Mouse (Mus musculus) kidney, embryonic 14.5 days (tissue): Measurements from ENCODE around the gene Six4. TPM values are rescaled to one million over a fixed set of nuclear protein-coding genes. Genes with fewer than 3 reads are reported as not detected.
A peak's percentile ranks its signal among the peaks of the same experiment; 100 is the strongest.
"Not testable (repeated sequence)": the region's sequence is repeated elsewhere in the genome, so short reads cannot be mapped to it uniquely, and the experiment has no call there.

ENCODE experiments used
- ATAC-seq: fragments of 200-750 bp; cut with Nextera tagmentation; 2 replicates; pipeline ENCODE4 v1.8.0; 2017; ENCODE audit warnings: moderate number of reproducible peaks, mild to moderate bottlenecking, moderate TSS enrichment, moderate library complexity; ENCODE audit not compliant: low FRiP score, low TSS enrichment
- H3K27ac ChIP-seq: fragments of 300-500 bp; sonication (generic); 2 replicates; pipeline ENCODE4 v1.5.1; 2014; ENCODE audit warnings: low read depth, mild to moderate bottlenecking, low read length, moderate library complexity, mixed read lengths
- H3K27me3 ChIP-seq: fragments of 300-500 bp; sonication (generic); 2 replicates; pipeline ENCODE4 v1.6.1; 2014; ENCODE audit warnings: mild to moderate bottlenecking, low read length; ENCODE audit not compliant: control insufficient read depth, insufficient read depth
- H3K36me3 ChIP-seq: fragments of 300-500 bp; sonication (generic); 2 replicates; pipeline ENCODE4 v1.6.1; 2014; ENCODE audit warnings: low read length, mixed read lengths; ENCODE audit not compliant: control insufficient read depth, insufficient read depth
- H3K4me1 ChIP-seq: fragments of 300-500 bp; sonication (generic); 2 replicates; pipeline ENCODE4 v1.6.1; 2014; ENCODE audit warnings: low read length, mixed read lengths; ENCODE audit not compliant: control insufficient read depth, insufficient read depth
- H3K4me2 ChIP-seq: fragments of 300-500 bp; sonication (generic); replicated peaks from 2 replicates; pipeline ENCODE4 v1.6.1; 2014; ENCODE audit warnings: low read depth, mild to moderate bottlenecking, low read length
- H3K4me3 ChIP-seq: fragments of 300-500 bp; sonication (generic); 2 replicates; pipeline ENCODE4 v1.5.1; 2014; ENCODE audit warnings: mild to moderate bottlenecking, low read length
- H3K9ac ChIP-seq: fragments of 300-500 bp; sonication (generic); 2 replicates; pipeline ENCODE4 v1.6.1; 2014; ENCODE audit warnings: low read depth, mild to moderate bottlenecking, low read length, moderate library complexity
- H3K9me3 ChIP-seq: fragments of 300-500 bp; sonication (generic); 2 replicates; pipeline ENCODE4 v1.6.1; 2016; ENCODE audit warnings: low read length; ENCODE audit not compliant: control insufficient read depth
- WGBS: fragments of 180-500 bp; shearing (Covaris S2); extraction: QIAGEN DNeasy Blood & Tissue Kit; methylation state at CpG from one replicate; pipeline ENCODE4 v1.1.7; 2014; 5-methylcytosine and 5-hydroxymethylcytosine counted together
- polyA plus RNA-seq: library from polyadenylated mRNA; unstranded; fragments of >200 nt; fragmentation: Nextera tagmentation; extraction: Ambion mirVana; gene quantifications from 2 replicates; pipeline ENCODE4 v1.2.1, GENCODE M21; 2014

The Six4 gene
- 4.5 and 7.5 TPM in 2 replicates for polyA plus RNA-seq

- Histone ChIP-seq H3K4me3 (peak within 1 kb of the TSS; percentile 74), H3K36me3 (peaks cover 5% of the 10 kb centered on the region; the same call in 1 of the 2 replicates), H3K27me3 (no peaks in the 10 kb centered on the region), H3K4me1 (peaks cover 15% of the 10 kb centered on the region), H3K4me2 (peak within 1 kb of the TSS; percentile 95), H3K27ac (peak within 1 kb of the TSS; percentile 94), H3K9ac (peak within 1 kb of the TSS; percentile 87), H3K9me3 (no peaks in the 10 kb centered on the region)
- peak; percentile 86 for ATAC-seq
- 0% methylated on average over 19 of the region's 20 CpGs for WGBS
Measured at GRCm38 (mm10) chr12:73113196-73113595, at the start of gene Six4. TSS of gene Six4 (minus strand) at chr12:73113456.

GRCm38 (mm10) chr12:73162408-73163181 is 49.3 kb upstream of the Six4 start:
- no peak overlapping the region for H3K9ac ChIP-seq
- no peak overlapping the region for H3K4me3 ChIP-seq
- 87% methylated on average over 13 of the region's 13 CpGs for WGBS
- ATAC-seq: no peak
- no peak overlapping the region for H3K4me2 ChIP-seq
- H3K36me3 ChIP-seq: no peaks in the 10 kb centered on the region
- no peak overlapping the region for H3K27ac ChIP-seq
- no peaks in the 10 kb centered on the region for H3K4me1 ChIP-seq
- H3K27me3 ChIP-seq: no peaks in the 10 kb centered on the region
- peaks cover 7% of the 10 kb centered on the region; the same call in 1 of the 2 replicates for H3K9me3 ChIP-seq

- WGBS: 77% methylated on average over 4 of the region's 4 CpGs
- no peak for ATAC-seq
Measured at GRCm38 (mm10) chr12:73160341-73160740, 47.1 kb upstream of the Six4 start.

GRCm38 (mm10) chr12:73154150-73154549 is 40.9 kb upstream of the Six4 start:
- H3K4me3 ChIP-seq: no peak overlapping the region
- WGBS: 53% methylated on average over 4 of the region's 4 CpGs
- H3K4me1 ChIP-seq: 0 out of 2 replicates have a peak, but pooled peaks cover 2% of the 10 kb centered on the region
- H3K9ac ChIP-seq: no peak overlapping the region
- H3K27me3 ChIP-seq: no peaks in the 10 kb centered on the region
- ATAC-seq: no peak
- H3K4me2 ChIP-seq: no peak overlapping the region
- no peaks in the 10 kb centered on the region for H3K36me3 ChIP-seq
- no peak overlapping the region for H3K27ac ChIP-seq
- no peaks in the 10 kb centered on the region for H3K9me3 ChIP-seq

More at GRCm38 (mm10) chr12:73160341-73160740, 47.1 kb upstream of the Six4 start:
- peaks cover under 1% of the 10 kb centered on the region; the same call in 1 of the 2 replicates for H3K9me3 ChIP-seq
- H3K27me3 ChIP-seq: no peaks in the 10 kb centered on the region
- H3K4me3 ChIP-seq: no peak overlapping the region
- no peak overlapping the region for H3K4me2 ChIP-seq
- no peak overlapping the region for H3K27ac ChIP-seq
- H3K36me3 ChIP-seq: no peaks in the 10 kb centered on the region
- no peaks in the 10 kb centered on the region for H3K4me1 ChIP-seq
- H3K9ac ChIP-seq: no peak overlapping the region

DNA sequence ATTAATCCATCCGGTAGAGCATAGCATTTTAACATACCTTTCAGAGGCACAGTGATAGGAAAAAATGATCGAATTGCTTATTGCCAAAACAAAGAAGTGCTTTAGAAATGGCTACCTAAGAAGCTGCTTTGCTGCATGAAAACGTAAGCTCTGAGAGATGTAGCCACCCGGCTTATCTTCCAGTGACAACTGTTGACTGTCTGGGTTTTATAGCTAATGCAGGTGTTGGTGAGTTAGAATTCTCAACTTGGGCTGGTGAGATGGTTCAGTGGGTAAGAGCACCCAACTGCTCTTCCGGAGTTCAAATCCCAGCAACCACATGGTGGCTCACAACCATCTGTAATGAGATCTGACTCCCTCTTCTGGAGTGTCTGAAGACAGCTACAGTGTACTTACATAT is 37.8 kb upstream of the Six4 start:
- H3K9ac ChIP-seq, H3K36me3 ChIP-seq, H3K4me3 ChIP-seq, ATAC-seq, H3K4me2 ChIP-seq, H3K4me1 ChIP-seq, H3K9me3 ChIP-seq, H3K27me3 ChIP-seq, H3K27ac ChIP-seq: not testable (repeated sequence)
- 83% methylated on average over 5 of the region's 5 CpGs for WGBS

- Histone ChIP-seq H3K4me2 (no peak overlapping the region), H3K9ac (no peak overlapping the region), H3K4me1 (0 out of 2 replicates have a peak, but pooled peaks cover 2% of the 10 kb centered on the region), H3K36me3 (no peaks in the 10 kb centered on the region), H3K27me3 (no peaks in the 10 kb centered on the region), H3K4me3 (no peak overlapping the region), H3K9me3 (no peaks in the 10 kb centered on the region), H3K27ac (no peak overlapping the region)
- ATAC-seq: no peak
- 50% methylated on average over 3 of the region's 3 CpGs for WGBS
Measured at GRCm38 (mm10) chr12:73147236-73147635, 34.0 kb upstream of the Six4 start.

DNA sequence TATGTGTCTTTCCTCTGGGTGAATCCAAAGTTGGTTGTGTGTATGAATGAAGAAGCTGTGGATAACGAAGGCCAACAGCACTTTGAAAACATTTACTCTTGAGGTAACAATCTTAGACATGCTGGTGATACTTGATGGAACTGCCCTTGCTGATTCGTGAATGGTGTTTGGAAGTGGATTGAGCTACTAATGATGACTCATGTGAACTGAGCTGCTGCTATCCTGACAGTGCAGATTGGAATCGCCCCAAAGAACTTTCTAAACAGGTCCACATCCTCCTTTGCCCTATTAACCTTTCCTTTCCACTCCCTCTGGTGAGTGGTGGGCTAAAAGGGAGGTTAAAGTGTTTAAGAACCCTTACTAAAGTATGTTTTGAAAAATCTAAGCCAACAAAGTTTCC is 27.5 kb upstream of the Six4 start:
- WGBS: 85% methylated on average over 3 of the region's 3 CpGs
- H3K9me3 ChIP-seq: no peaks in the 10 kb centered on the region
- no peak overlapping the region for H3K4me3 ChIP-seq
- no peaks in the 10 kb centered on the region for H3K27me3 ChIP-seq
- H3K27ac ChIP-seq: no peak overlapping the region
- H3K4me1 ChIP-seq: no peaks in the 10 kb centered on the region
- no peak overlapping the region for H3K4me2 ChIP-seq
- H3K9ac ChIP-seq: no peak overlapping the region
- H3K36me3 ChIP-seq: no peaks in the 10 kb centered on the region
- no peak for ATAC-seq

- Histone ChIP-seq H3K9ac (no peak overlapping the region), H3K9me3 (no peaks in the 10 kb centered on the region), H3K4me3 (no peak overlapping the region), H3K36me3 (no peaks in the 10 kb centered on the region), H3K27me3 (no peaks in the 10 kb centered on the region), H3K4me2 (no peak overlapping the region), H3K27ac (no peak overlapping the region), H3K4me1 (no peaks in the 10 kb centered on the region)
- 76% methylated on average over 4 of the region's 4 CpGs for WGBS
- no peak for ATAC-seq
Measured at GRCm38 (mm10) chr12:73125250-73125649, 12.0 kb upstream of the Six4 start.
